Mouse (Mus musculus): ENCODE data around the gene Gart.

GRCm38 (mm10) chr16:91645995-91646602 is 653 bp downstream of the Gart start:
- no peak for TF ChIP-seq CTCF (IDR thresholded peaks at IDR 0.05; ENCODE audit: insufficient read depth, low read length)
- TF ChIP-seq POLR2A (IDR thresholded peaks at IDR 0.05; ENCODE audit: borderline replicate concordance, extremely low read depth, low read depth, low read length), result no peak
